Mouse (Mus musculus) lung, postnatal 0 days (tissue): ENCODE data around the gene Muc20.

Source experiments
- CTCF ChIP-seq: IDR thresholded peaks from 2 replicates; pipeline ENCODE4 v1.5.1; 2016; ENCODE audit warnings: antibody characterized with exemption, mild to moderate bottlenecking
- EP300 ChIP-seq: IDR thresholded peaks from 2 replicates; pipeline ENCODE4 v1.6.1; 2016; ENCODE audit warnings: antibody characterized with exemption, mild to moderate bottlenecking, control low read depth

- TF ChIP-seq CTCF (no peak), EP300 (no peak)
Observed at GRCm38 (mm10) chr16:32813362-32813761, 16.1 kb upstream of the Muc20 start.
